Mouse (Mus musculus): Measurements from ENCODE around the gene Nthl1. TPM values are rescaled to one million over a fixed set of nuclear protein-coding genes. Genes with fewer than 3 reads are reported as not detected.

Nthl1 gene
- total RNA-seq (2021): 1 to 10 TPM; 4.4 to 5.0 TPM
- long read RNA-seq, experiment 1, partial matches to known transcripts: 0 of 1 reads
- long read RNA-seq, experiment 1, other reads (novel, unspliced or antisense): 1 of 1 reads
- long read RNA-seq, experiment 2, partial matches to known transcripts: 0 of 4 reads
- long read RNA-seq, experiment 2, other reads (novel, unspliced or antisense): 2 of 4 reads

GRCm38 (mm10) chr17:24632167-24632812 lies at the start of gene Nthl1, which contains the start of gene Tsc2:
Nthl1 (plus strand) TSS chr17:24632680.
Tsc2 (minus strand) TSS chr17:24632630.
- DNase-seq (ENCODE audit: low spot score in 2 of 2): peak; percentile 75 to 83
- intact Hi-C loops (cut with DNase I): loop anchor here (5.0 kb wide), 1 partner anchor 35 kb away; the partner anchor contains the start of gene Zfp598

- no peak for DNase-seq (ENCODE audit: low spot score in 2 of 2)
- intact Hi-C loops (cut with DNase I): no loop called here
Observed at GRCm38 (mm10) chr17:24583599-24584460, 48.6 kb upstream of the Nthl1 start.

DNA sequence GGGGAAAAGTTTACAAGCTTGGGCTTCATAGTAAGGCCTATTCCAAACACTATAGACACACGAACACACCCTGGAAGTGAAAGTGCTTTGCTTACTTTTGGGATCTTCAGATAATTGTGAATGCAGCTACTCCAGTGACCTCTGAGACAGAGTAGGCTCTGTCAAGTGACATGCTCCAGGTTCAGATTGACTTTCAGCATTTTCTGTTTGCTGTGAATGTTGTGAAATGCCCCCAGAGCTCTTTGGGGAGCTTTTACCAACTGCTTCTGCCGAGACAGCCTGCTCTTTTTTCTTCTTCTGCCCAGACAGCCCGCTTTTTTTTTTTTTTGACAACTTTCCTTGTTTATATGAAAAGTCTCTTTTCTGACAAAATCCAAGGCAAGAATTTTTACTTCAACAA lies 48.0 kb upstream of the Nthl1 start:
- intact Hi-C loops (cut with DNase I): no loop called here
- DNase-seq (ENCODE audit: low spot score in 2 of 2): no peak

DNA sequence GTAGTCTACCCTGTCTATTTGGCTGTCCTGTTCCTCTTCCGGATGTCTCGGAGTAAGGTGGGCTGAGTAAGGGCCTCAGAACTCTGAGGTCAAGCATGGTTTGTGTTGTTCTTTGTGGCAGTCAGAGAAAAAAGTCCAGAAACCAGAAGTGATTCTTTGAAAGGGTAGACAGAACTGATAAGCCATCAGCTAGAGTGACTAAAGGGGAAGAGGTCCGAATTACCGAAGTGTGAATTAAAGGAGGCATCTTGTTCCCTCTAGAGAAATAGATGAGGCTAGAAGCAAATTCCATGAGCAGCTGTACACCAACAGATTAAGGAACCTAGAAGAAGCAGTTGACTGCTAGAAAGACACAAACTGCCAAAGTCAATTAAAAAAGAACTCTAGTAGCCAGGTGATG lies 45.9 kb upstream of the Nthl1 start:
- DNase-seq (ENCODE audit: low spot score in 2 of 2): no peak
- intact Hi-C loops (cut with DNase I): no loop called here

GRCm38 (mm10) chr17:24590943-24591342 lies 41.5 kb upstream of the Nthl1 start:
- intact Hi-C loops (cut with DNase I): no loop called here
- DNase-seq (ENCODE audit: low spot score in 2 of 2): no peak

DNA sequence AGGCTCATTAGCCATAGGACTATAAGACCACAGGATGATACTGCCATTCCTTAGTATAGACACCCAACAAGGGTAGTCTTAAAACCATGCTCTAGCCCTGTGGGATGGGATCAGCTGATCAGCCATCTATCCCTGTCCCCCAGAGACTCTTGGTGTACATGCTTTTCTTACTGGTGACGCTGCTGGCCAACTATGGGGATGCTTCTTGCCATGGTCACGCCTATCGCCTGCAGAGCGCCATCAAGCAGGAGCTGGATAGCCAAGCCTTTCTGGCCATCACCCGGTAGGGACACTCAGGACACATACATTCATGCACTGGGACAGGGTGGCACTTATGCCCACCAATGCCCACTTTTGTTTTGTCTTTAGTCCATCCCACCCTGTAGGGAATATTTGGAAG lies 40.8 kb upstream of the Nthl1 start:
- intact Hi-C loops (cut with DNase I): no loop called here
- DNase-seq (ENCODE audit: low spot score in 2 of 2): no peak

DNA sequence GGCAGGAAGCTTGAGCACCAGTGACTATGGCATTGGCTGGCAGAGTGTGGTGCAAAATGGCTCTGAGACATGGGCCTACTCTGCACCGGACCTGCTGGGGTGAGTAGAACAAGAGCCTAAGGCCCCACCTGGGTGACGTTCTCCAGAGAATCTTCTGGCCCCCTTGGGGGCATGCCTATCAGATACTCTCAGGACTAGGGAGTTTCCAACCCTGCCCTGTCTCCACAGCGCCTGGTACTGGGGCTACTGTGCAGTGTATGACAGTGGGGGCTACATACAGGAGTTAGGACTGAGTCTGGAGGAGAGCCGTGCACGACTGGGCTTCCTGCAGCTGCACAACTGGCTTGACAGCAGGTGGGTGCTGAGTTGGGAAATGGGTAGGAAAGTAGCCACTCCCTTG lies 39.2 kb upstream of the Nthl1 start:
- intact Hi-C loops (cut with DNase I): no loop called here
- DNase-seq (ENCODE audit: low spot score in 2 of 2): no peak

DNA sequence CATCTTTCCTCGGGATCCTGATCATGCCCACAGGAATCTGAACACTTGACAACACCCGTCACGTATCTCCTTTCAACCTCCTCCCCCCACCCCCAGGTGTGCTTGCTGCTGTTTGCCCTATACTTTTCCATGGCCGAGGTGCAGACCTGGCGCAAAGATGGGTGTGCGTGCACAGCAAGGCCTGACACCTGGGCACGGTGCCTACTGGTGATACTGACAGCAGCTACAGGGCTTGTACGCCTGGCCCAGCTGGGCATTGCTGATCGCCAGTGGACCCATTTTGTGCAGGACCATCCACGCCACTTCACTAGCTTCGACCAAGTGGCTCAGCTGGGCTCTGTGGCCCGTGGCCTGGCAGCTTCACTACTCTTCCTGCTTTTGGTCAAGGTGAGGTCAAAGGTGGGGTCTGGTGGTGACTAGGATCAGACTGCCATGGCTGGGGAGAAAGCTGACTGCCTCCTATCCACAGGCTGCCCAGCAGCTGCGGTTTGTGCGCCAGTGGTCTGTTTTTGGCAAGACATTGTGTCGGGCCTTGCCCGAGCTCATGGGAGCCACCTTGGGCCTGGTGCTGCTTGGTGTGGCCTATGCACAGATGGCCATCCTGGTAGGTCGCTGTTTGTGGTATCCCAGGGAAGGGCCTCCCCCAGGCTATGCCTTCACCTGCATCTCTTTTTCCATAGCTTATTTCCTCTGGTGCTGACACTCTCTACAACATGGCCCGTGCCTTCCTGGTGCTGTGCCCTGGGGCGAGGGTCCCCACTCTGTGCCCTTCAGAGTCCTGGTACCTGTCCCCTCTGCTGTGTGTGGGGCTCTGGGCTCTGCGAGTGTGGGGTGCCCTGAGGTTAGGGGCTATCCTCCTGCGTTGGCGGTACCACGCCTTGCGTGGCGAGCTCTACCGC lies 38.2 kb upstream of the Nthl1 start:
- DNase-seq (ENCODE audit: low spot score in 2 of 2): no peak
- intact Hi-C loops (cut with DNase I): no loop called here

GRCm38 (mm10) chr17:24595126-24596072 lies 37.1 kb upstream of the Nthl1 start:
- no peak for DNase-seq (ENCODE audit: low spot score in 2 of 2)
- intact Hi-C loops (cut with DNase I): no loop called here

GRCm38 (mm10) chr17:24596073-24596466 lies 36.4 kb upstream of the Nthl1 start:
- intact Hi-C loops (cut with DNase I): no loop called here
- no peak for DNase-seq (ENCODE audit: low spot score in 2 of 2)

- intact Hi-C loops (cut with DNase I): no loop called here
- no peak for DNase-seq (ENCODE audit: low spot score in 2 of 2)
Observed at GRCm38 (mm10) chr17:24596471-24597183, 35.9 kb upstream of the Nthl1 start.

DNA sequence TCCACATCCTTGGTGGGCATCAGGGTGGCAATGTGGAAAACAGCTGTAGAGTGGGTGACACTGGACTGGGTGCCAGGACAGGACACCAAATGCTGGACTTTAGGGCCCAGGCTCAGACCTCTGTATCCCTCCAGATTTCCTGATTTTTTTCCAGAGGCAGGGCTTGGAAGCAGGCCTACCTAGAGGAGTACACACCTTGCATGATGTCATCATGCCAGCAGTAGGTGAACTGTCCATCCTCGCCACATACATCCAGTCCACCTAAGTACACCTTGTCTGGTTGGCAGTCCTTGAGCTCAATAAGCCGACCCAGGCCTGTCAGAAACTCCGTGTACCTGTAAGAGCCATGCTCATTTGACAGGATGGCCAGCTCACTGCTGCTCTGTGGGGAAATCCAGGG lies 34.5 kb upstream of the Nthl1 start:
- DNase-seq (ENCODE audit: low spot score in 2 of 2): no peak
- intact Hi-C loops (cut with DNase I): no loop called here

DNA sequence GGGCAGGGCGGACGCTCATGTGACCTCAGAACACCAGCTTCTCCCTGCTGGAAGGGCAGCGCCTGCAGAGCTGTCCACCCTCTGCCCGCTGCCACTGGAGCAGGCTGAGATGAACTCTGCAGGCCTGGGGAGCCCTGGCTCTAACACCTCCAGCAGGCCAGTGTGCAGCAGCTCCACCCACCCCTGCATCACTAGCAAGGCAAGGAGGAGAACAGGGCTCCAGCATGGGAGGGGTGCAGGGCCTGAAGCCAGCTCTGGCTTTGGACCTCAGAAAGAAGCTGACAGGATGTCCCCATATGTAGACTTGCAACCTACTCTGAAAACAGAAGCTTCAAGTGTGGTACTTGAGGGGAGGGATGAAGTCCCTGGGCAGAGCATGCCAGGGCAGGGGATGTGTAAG lies 32.0 kb upstream of the Nthl1 start:
- intact Hi-C loops (cut with DNase I): no loop called here
- no peak for DNase-seq (ENCODE audit: low spot score in 2 of 2)

- intact Hi-C loops (cut with DNase I): no loop called here
- no peak for DNase-seq (ENCODE audit: low spot score in 2 of 2)
Observed at GRCm38 (mm10) chr17:24603961-24604360, 28.5 kb upstream of the Nthl1 start.

- no peak for DNase-seq (ENCODE audit: low spot score in 2 of 2)
- intact Hi-C loops (cut with DNase I): no loop called here
Observed at GRCm38 (mm10) chr17:24604557-24604956, 27.9 kb upstream of the Nthl1 start.

GRCm38 (mm10) chr17:24608370-24608769 lies 24.1 kb upstream of the Nthl1 start:
- no peak for DNase-seq (ENCODE audit: low spot score in 2 of 2)
- intact Hi-C loops (cut with DNase I): no loop called here

DNA sequence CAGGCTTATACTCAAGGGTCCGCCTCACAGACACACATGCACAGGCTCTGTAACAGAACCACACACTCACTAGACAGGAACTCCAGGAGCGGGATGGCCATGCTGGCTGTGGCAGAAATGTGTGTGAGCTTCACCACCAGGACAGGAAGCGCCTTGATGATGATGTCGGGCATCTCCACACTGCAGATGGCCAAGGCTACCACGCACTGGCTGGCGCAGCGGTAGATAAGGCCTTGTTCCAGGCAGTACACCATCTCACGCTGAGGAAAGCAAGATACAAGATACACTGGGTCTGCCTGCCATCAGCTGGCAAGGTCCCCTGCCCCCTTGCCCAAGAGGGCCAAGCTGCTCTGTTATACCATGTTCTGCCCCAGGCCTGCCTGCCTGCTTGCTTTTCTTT lies 23.6 kb upstream of the Nthl1 start:
- no peak for DNase-seq (ENCODE audit: low spot score in 2 of 2)
- intact Hi-C loops (cut with DNase I): no loop called here

- no peak for DNase-seq (ENCODE audit: low spot score in 2 of 2)
- intact Hi-C loops (cut with DNase I): no loop called here
Observed at GRCm38 (mm10) chr17:24610711-24611110, 21.8 kb upstream of the Nthl1 start.
